Mouse (Mus musculus) embryonic facial prominence, embryonic 14.5 days (tissue): ENCODE data around the gene Zranb3. TPM values are rescaled to one million over a fixed set of nuclear protein-coding genes. Genes with fewer than 3 reads are reported as not detected.
"Not testable (repeated sequence)": the region's sequence is repeated elsewhere in the genome, so short reads cannot be mapped to it uniquely, and the experiment has no call there.

Experiments
- ATAC-seq: fragments of 200-750 bp; cut with Nextera tagmentation; 2 replicates; pipeline ENCODE4 v1.8.0; 2017; ENCODE audit warnings: low read depth, moderate number of reproducible peaks, moderate TSS enrichment
- DNase-seq: peaks from one replicate; pipeline ENCODE4 v3.0.0-alpha.2; 2015; ENCODE audit warnings: low spot score
- H3K27ac ChIP-seq: fragments of 300-500 bp; sonication (generic); replicated peaks from 2 replicates; pipeline ENCODE4 v1.5.1; 2014; ENCODE audit warnings: low read depth, mild to moderate bottlenecking, low read length, moderate library complexity
- H3K27me3 ChIP-seq: fragments of 300-500 bp; sonication (generic); replicated peaks from 2 replicates; pipeline ENCODE4 v1.6.1; 2014; ENCODE audit warnings: low read length; ENCODE audit not compliant: control insufficient read depth, insufficient read depth
- H3K36me3 ChIP-seq: fragments of 300-500 bp; sonication (generic); 2 replicates; pipeline ENCODE4 v1.6.1; 2014; ENCODE audit warnings: low read length, mixed read lengths; ENCODE audit not compliant: control insufficient read depth, insufficient read depth
- H3K4me1 ChIP-seq: fragments of 300-500 bp; sonication (generic); 2 replicates; pipeline ENCODE4 v1.6.1; 2014; ENCODE audit warnings: antibody characterized with exemption, low read length; ENCODE audit not compliant: control insufficient read depth, insufficient read depth
- H3K4me2 ChIP-seq: fragments of 300-500 bp; sonication (generic); 2 replicates; pipeline ENCODE4 v1.6.1; 2014; ENCODE audit warnings: low read depth, mild to moderate bottlenecking, low read length, moderate library complexity, mixed read lengths
- H3K4me3 ChIP-seq: fragments of 300-500 bp; sonication (generic); 2 replicates; pipeline ENCODE4 v1.5.1; 2014; ENCODE audit warnings: low read depth, mild to moderate bottlenecking, low read length
- H3K9ac ChIP-seq: fragments of 300-500 bp; sonication (generic); 2 replicates; pipeline ENCODE4 v1.6.1; 2014; ENCODE audit warnings: low read depth, mild to moderate bottlenecking, low read length, moderate library complexity, mixed read lengths
- H3K9me3 ChIP-seq: fragments of 300-500 bp; sonication (generic); 2 replicates; pipeline ENCODE4 v1.6.1; 2016; ENCODE audit warnings: low read length; ENCODE audit not compliant: control insufficient read depth
- WGBS: fragments of 180-500 bp; shearing (Covaris S2); extraction: QIAGEN DNeasy Blood & Tissue Kit; methylation state at CpG from one replicate; pipeline ENCODE4 v1.1.7; 2014; 5-methylcytosine and 5-hydroxymethylcytosine counted together
- polyA plus RNA-seq: library from polyadenylated mRNA; unstranded; fragments of >200 nt; fragmentation: Nextera tagmentation; extraction: Ambion mirVana; gene quantifications from 2 replicates; pipeline ENCODE4 v1.2.1, GENCODE M21; 2014

Zranb3 gene
- polyA plus RNA-seq, 1 experiment from 2014 or later = 6.1 TPM

GRCm38 (mm10) chr1:127954198-127954597 lies 148.6 kb downstream of the Zranb3 start:
- not testable (repeated sequence) for H3K9ac ChIP-seq, H3K4me2 ChIP-seq, H3K27me3 ChIP-seq, DNase-seq, H3K4me3 ChIP-seq, ATAC-seq, H3K9me3 ChIP-seq, H3K27ac ChIP-seq, H3K4me1 ChIP-seq, H3K36me3 ChIP-seq
- 74% methylated on average over 4 of the region's 4 CpGs for WGBS

- no peak overlapping the region for H3K9ac ChIP-seq
- no peak for DNase-seq
- 89% methylated on average over 4 of the region's 4 CpGs for WGBS
- H3K9me3 ChIP-seq = no peaks in the 10 kb centered on the region
- H3K4me3 ChIP-seq = no peak overlapping the region
- H3K4me1 ChIP-seq = no peaks in the 10 kb centered on the region
- H3K36me3 ChIP-seq = 0 out of 2 replicates have a peak, but pooled peaks cover 2% of the 10 kb centered on the region
- ATAC-seq = no peak
- no peak overlapping the region for H3K27ac ChIP-seq
- H3K4me2 ChIP-seq = no peak overlapping the region
- H3K27me3 ChIP-seq = no peaks in the 10 kb centered on the region
These were observed 150.6 kb downstream of the Zranb3 start for GRCm38 (mm10) chr1:127952276-127952675.

DNA sequence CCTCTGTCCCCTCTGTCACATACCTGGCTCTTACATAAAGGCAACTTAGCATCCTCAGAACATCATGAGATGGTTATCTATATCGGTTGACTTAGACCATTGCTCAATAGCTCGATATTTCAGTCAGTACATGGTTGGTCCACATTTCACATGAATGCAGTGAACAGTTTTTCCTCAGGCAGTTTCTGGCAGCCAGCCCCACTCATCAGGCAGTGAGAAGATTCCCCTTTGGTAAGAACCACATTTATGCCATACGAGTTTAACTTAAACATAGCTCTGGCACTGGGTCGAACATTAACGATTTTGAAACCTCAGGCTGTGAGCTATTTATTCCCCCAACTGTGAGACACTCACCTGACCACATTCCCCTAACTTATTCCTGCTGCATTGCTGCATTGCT lies 154.1 kb downstream of the Zranb3 start:
- Histone ChIP-seq H3K4me3 (no peak overlapping the region), H3K9ac (no peak overlapping the region), H3K27ac (no peak overlapping the region), H3K9me3 (no peaks in the 10 kb centered on the region), H3K36me3 (peaks cover 11% of the 10 kb centered on the region; the same call in 1 of the 2 replicates), H3K4me2 (no peak overlapping the region), H3K27me3 (no peaks in the 10 kb centered on the region), H3K4me1 (no peaks in the 10 kb centered on the region)
- DNase-seq (no peak), ATAC-seq (no peak)
- 85% methylated on average over 5 of the region's 5 CpGs for WGBS

DNA sequence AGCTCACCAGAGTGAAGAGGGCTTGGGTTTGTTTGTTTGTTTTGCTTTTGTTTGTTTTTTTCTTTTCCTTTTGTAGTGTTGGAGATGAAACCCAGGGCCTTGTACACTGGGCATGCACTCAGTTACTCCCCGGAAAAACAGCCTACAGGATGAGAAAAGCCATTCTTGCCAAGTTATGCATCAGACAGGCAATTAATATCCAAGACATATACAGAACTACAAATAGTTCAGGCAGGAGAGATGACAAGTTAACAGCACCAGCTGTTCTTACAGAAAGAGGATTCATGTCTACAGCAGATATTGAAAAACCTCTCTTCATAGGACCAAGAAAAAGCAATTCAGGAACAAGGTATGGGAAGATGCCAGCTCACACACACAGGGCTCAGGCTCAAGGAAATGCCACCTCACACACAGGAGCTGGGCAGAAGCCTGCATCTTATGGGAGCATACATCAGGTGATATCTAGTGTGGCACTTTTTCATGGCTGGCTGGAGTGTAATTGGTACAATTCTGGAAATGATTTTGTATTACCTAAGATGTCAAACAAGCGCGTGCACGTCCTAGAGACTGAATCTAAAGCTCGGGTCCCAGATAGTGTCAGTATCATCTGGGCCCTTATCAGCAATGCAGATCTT lies 156.1 kb downstream of the Zranb3 start:
- ATAC-seq = no peak
- 79% methylated on average over 5 of the region's 5 CpGs for WGBS
- Histone ChIP-seq H3K4me2 (no peak overlapping the region), H3K27ac (no peak overlapping the region), H3K4me3 (no peak overlapping the region), H3K27me3 (no peaks in the 10 kb centered on the region), H3K4me1 (no peaks in the 10 kb centered on the region), H3K36me3 (peaks cover 30% of the 10 kb centered on the region), H3K9me3 (no peaks in the 10 kb centered on the region), H3K9ac (no peak overlapping the region)
- no peak for DNase-seq

GRCm38 (mm10) chr1:127945696-127946575 lies 156.9 kb downstream of the Zranb3 start:
- Histone ChIP-seq H3K9ac (no peak overlapping the region), H3K27ac (no peak overlapping the region), H3K4me3 (no peak overlapping the region), H3K4me1 (no peaks in the 10 kb centered on the region), H3K27me3 (no peaks in the 10 kb centered on the region), H3K36me3 (peaks cover 38% of the 10 kb centered on the region), H3K4me2 (no peak overlapping the region), H3K9me3 (no peaks in the 10 kb centered on the region)
- ATAC-seq = no peak
- WGBS = 73% methylated on average over 3 of the region's 3 CpGs
- no peak for DNase-seq

DNA sequence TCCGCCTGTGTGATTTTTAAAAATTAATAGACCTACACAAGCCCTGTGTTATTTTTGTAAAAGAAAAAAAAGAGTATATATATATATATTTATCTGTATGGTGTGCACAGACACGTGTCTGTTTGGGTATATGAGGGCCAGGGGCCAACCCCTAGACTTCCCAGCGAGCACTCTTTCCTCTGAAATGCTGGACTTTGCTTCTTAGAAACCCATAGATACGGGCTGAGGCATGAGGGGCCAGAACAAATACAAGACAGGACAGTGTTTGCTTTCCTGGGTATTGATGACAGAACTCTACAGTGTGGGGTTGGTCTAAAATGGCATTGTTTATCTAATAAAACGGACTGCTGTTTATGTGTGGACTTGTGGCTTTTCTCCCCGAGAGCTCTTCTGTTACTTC lies 159.3 kb downstream of the Zranb3 start:
- Histone ChIP-seq H3K9me3 (peaks cover 12% of the 10 kb centered on the region; the same call in 1 of the 2 replicates), H3K4me3 (no peak overlapping the region), H3K4me2 (no peak overlapping the region), H3K4me1 (no peaks in the 10 kb centered on the region), H3K36me3 (peaks cover 62% of the 10 kb centered on the region), H3K27me3 (no peaks in the 10 kb centered on the region), H3K27ac (no peak overlapping the region), H3K9ac (no peak overlapping the region)
- no peak for ATAC-seq
- no peak for DNase-seq
- 84% methylated on average over 6 of the region's 6 CpGs for WGBS

DNA sequence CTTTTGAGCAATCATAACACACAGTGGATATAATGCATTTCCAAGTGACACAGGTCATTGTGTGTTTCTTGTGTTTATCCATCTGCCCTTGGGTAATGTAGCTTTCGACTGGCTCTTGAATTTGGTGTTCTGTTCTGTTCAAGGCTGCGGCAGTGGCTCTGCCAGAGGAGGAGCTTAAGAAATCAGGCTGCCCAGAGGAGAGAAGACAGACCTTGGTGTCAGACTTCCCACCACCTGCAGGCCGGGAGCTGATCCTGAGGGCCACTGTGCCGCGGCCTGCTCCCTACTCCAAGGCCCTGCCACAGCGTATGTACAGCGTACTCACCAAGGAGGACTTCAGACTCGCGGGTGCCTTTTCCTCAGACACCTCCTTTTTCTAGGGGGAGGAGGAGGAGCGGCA lies 160.6 kb downstream of the Zranb3 start:
- no peak overlapping the region for H3K4me2 ChIP-seq
- no peaks in the 10 kb centered on the region for H3K4me1 ChIP-seq
- H3K27me3 ChIP-seq = no peaks in the 10 kb centered on the region
- peaks cover 72% of the 10 kb centered on the region for H3K36me3 ChIP-seq
- no peak overlapping the region for H3K9ac ChIP-seq
- peaks cover 15% of the 10 kb centered on the region; the same call in 1 of the 2 replicates for H3K9me3 ChIP-seq
- WGBS = 92% methylated on average over 10 of the region's 10 CpGs
- H3K4me3 ChIP-seq = no peak overlapping the region
- ATAC-seq (no peak), DNase-seq (no peak)
- H3K27ac ChIP-seq = no peak overlapping the region

- Histone ChIP-seq H3K9me3 (peaks cover 15% of the 10 kb centered on the region; the same call in 1 of the 2 replicates), H3K27me3 (no peaks in the 10 kb centered on the region), H3K4me3 (no peak overlapping the region), H3K4me1 (no peaks in the 10 kb centered on the region), H3K27ac (no peak overlapping the region), H3K4me2 (no peak overlapping the region), H3K9ac (no peak overlapping the region), H3K36me3 (peaks cover 79% of the 10 kb centered on the region)
- 66% methylated on average over 8 of the region's 8 CpGs for WGBS
- DNase-seq (no peak), ATAC-seq (no peak; the same call in 1 of the 2 replicates)
These were observed 165.6 kb downstream of the Zranb3 start for GRCm38 (mm10) chr1:127937277-127937676.
